Mouse (Mus musculus) lung, postnatal 0 days (tissue): ENCODE measurements around the gene Gla.

Experiments
- CTCF ChIP-seq: IDR thresholded peaks from 2 replicates; pipeline ENCODE4 v1.5.1; 2016; ENCODE audit warnings: antibody characterized with exemption, mild to moderate bottlenecking
- EP300 ChIP-seq: IDR thresholded peaks from 2 replicates; pipeline ENCODE4 v1.6.1; 2016; ENCODE audit warnings: antibody characterized with exemption, mild to moderate bottlenecking, control low read depth

DNA sequence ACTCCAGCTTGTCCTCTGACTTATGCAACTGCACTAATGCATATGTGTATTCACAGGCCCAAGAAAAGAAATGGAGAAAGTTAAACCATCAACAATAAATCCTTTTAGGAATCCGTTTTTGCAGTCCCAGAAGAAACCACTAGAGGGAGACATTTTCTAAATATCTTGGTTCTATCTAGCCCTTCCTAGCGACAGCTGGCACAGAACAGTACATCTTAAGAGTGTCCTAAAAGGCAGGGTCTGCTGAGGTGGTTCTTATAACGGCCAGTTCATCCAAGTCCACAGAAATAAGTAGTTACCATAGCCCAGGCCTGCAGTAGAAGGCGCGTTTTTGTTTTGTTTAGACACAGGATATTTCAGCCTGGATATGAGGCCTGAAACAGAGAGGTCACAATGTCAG, 50.0 kb downstream of the Gla start:
- TF ChIP-seq EP300 (no peak), CTCF (peak; percentile 65)
